Mouse (Mus musculus) CH12.LX (cell line): ENCODE measurements at regions not wholly inside any gene's neighbourhood (a gene's known extent, or its start where the extent isn't known, plus 50 kb on each side); places are given as distances from the start of the nearest gene placed in this dataset.

Experiments used
- DNase-seq: peaks from one replicate; pipeline ENCODE4 v3.0.0-alpha.2; 2013; ENCODE audit errors: extremely low read depth
- H3K27ac ChIP-seq: 2 replicates; pipeline ENCODE4 v1.5.1; 2012; ENCODE audit warnings: low read depth, mild to moderate bottlenecking, control low read depth, moderate library complexity; ENCODE audit not compliant: insufficient read depth
- H3K27me3 ChIP-seq: replicated peaks from 2 replicates; pipeline ENCODE3; 2012; ENCODE audit warnings: inconsistent platforms
- H3K36me3 ChIP-seq, 2 experiments: replicated peaks in 1 of 2; 2 replicates each; pipeline versions ENCODE3 to v1.6.1; 2012; ENCODE audit warnings: inconsistent platforms in 1 of 2, low read length in 1 of 2, mild to moderate bottlenecking in 1 of 2, mixed read lengths in 1 of 2, moderate library complexity in 1 of 2; ENCODE audit not compliant: control insufficient read depth in 1 of 2, insufficient read depth in 1 of 2
- H3K4me1 ChIP-seq, 2 experiments: 2 replicates each; pipeline ENCODE4 v1.6.1; 2012; ENCODE audit warnings: inconsistent platforms in 1 of 2, moderate library complexity in 1 of 2; ENCODE audit not compliant: insufficient read depth in 2 of 2, control insufficient read depth in 1 of 2
- H3K4me2 ChIP-seq: 2 replicates; pipeline ENCODE4 v1.6.1; 2012; ENCODE audit warnings: low read depth, mild to moderate bottlenecking, control low read depth; ENCODE audit not compliant: poor library complexity, insufficient read depth, severe bottlenecking
- H3K4me3 ChIP-seq, 3 experiments: fragments of 150-350 bp in 1 of 3; sonication (generic) in 1 of 3; replicated peaks in 1 of 3; 2 replicates each; pipeline versions ENCODE3 to v1.5.1; 2011 to 2012; ENCODE audit warnings: low read depth in 2 of 3, low read length in 2 of 3, mild to moderate bottlenecking in 2 of 3, moderate library complexity in 2 of 3, control low read depth in 1 of 3, improper control_type of control experiment in 1 of 3, inconsistent platforms in 1 of 3, mixed read lengths in 1 of 3; ENCODE audit not compliant: poor library complexity in 1 of 3
- H3K79me2 ChIP-seq: replicated peaks from 2 replicates; pipeline ENCODE4 v1.6.1; 2012; ENCODE audit warnings: mild to moderate bottlenecking, moderate library complexity; ENCODE audit not compliant: control insufficient read depth, poor library complexity, insufficient read depth, severe bottlenecking; ENCODE audit errors: extremely low read depth
- H3K9ac ChIP-seq: 2 replicates; pipeline ENCODE4 v1.6.1; 2012; ENCODE audit warnings: low read depth, mild to moderate bottlenecking, control low read depth, moderate library complexity; ENCODE audit not compliant: insufficient read depth
- H3K9me3 ChIP-seq: replicated peaks from 2 replicates; pipeline ENCODE3; 2012; ENCODE audit warnings: low read length, inconsistent platforms, mixed read lengths
- CHD1 ChIP-seq: IDR thresholded peaks from 2 replicates; pipeline ENCODE4 v1.6.1; 2012; ENCODE audit warnings: low read depth, low read length, improper control_type of control experiment, inconsistent platforms
- CHD2 ChIP-seq: IDR thresholded peaks from 2 replicates; pipeline ENCODE4 v1.6.1; 2011; ENCODE audit warnings: low read length, improper control_type of control experiment
- CTCF ChIP-seq, 2 experiments: IDR thresholded peaks in 1 of 2; conservative IDR thresholded peaks in 1 of 2; 2 replicates each; pipeline ENCODE4 v1.5.1; 2011 to 2012; ENCODE audit warnings: low read depth in 2 of 2, low read length in 2 of 2, improper control_type of control experiment in 1 of 2, inconsistent platforms in 1 of 2, mild to moderate bottlenecking in 1 of 2, moderate library complexity in 1 of 2
- EP300 ChIP-seq: IDR thresholded peaks from 2 replicates; pipeline ENCODE4 v1.6.1; 2011; ENCODE audit warnings: low read length, improper control_type of control experiment
- GABPA ChIP-seq: IDR thresholded peaks from 2 replicates; pipeline ENCODE4 v1.6.1; 2012; ENCODE audit warnings: low read depth, low read length, improper control_type of control experiment, inconsistent platforms; ENCODE audit not compliant: insufficient replicate concordance
- HCFC1 ChIP-seq: IDR thresholded peaks from 2 replicates; pipeline ENCODE4 v1.6.1; 2012; ENCODE audit warnings: low read depth, mild to moderate bottlenecking, inconsistent platforms, low read length, improper control_type of control experiment
- IRF4 ChIP-seq: IDR thresholded peaks from 2 replicates; pipeline ENCODE4 v1.6.1; 2014; ENCODE audit warnings: low read depth, mild to moderate bottlenecking, inconsistent platforms, low read length, improper control_type of control experiment
- JUN ChIP-seq: IDR thresholded peaks from 2 replicates; pipeline ENCODE4 v1.6.1; 2011; ENCODE audit warnings: low read depth, mild to moderate bottlenecking, low read length, improper control_type of control experiment, moderate library complexity; ENCODE audit not compliant: insufficient read depth
- JUND ChIP-seq: conservative IDR thresholded peaks from 2 replicates; pipeline ENCODE4 v1.6.1; 2011; ENCODE audit warnings: low read depth, low read length, improper control_type of control experiment
- KAT2A ChIP-seq: IDR thresholded peaks from 2 replicates; pipeline ENCODE4 v1.6.1; 2012; ENCODE audit warnings: low read length, improper control_type of control experiment, inconsistent platforms; ENCODE audit not compliant: insufficient replicate concordance
- MAFK ChIP-seq: IDR thresholded peaks from 2 replicates; pipeline ENCODE4 v1.6.1; 2011; ENCODE audit warnings: low read length, improper control_type of control experiment; ENCODE audit not compliant: insufficient replicate concordance
- MAX ChIP-seq: IDR thresholded peaks from 2 replicates; pipeline ENCODE4 v1.6.1; 2011; ENCODE audit warnings: low read length, improper control_type of control experiment
- MXI1 ChIP-seq: IDR thresholded peaks from 2 replicates; pipeline ENCODE4 v1.6.1; 2011; ENCODE audit warnings: mild to moderate bottlenecking, low read depth, low read length, improper control_type of control experiment
- POLR2AphosphoS2 ChIP-seq: IDR thresholded peaks from 2 replicates; pipeline ENCODE4 v1.6.1; 2011; ENCODE audit warnings: low read depth, low read length, improper control_type of control experiment
- RCOR1 ChIP-seq: conservative IDR thresholded peaks from 2 replicates; pipeline ENCODE4 v1.6.1; 2012; ENCODE audit warnings: low read depth, mild to moderate bottlenecking, inconsistent platforms, low read length, improper control_type of control experiment
- SMC3 ChIP-seq: IDR thresholded peaks from 2 replicates; pipeline ENCODE4 v1.6.1; 2011; ENCODE audit warnings: low read depth, low read length, improper control_type of control experiment
- TBP ChIP-seq: conservative IDR thresholded peaks from 2 replicates; pipeline ENCODE4 v1.6.1; 2011; ENCODE audit warnings: low read depth, low read length, improper control_type of control experiment
- UBTF ChIP-seq: IDR thresholded peaks from 2 replicates; pipeline ENCODE4 v1.6.1; 2012; ENCODE audit warnings: low read depth, mild to moderate bottlenecking, inconsistent platforms, low read length, improper control_type of control experiment, moderate library complexity
- ZC3H11A ChIP-seq: IDR thresholded peaks from 2 replicates; pipeline ENCODE4 v1.6.1; 2012; ENCODE audit warnings: low read depth, mild to moderate bottlenecking, inconsistent platforms, low read length, improper control_type of control experiment
- ZKSCAN1 ChIP-seq: IDR thresholded peaks from 2 replicates; pipeline ENCODE4 v1.6.1; 2012; ENCODE audit warnings: low read depth, inconsistent platforms, low read length, improper control_type of control experiment, borderline replicate concordance
- ZNF384 ChIP-seq: IDR thresholded peaks from 2 replicates; pipeline ENCODE4 v1.6.1; 2012; ENCODE audit warnings: low read depth, low read length, improper control_type of control experiment, inconsistent platforms
- dilution Hi-C: fragments of 300-500 bp; cut with MboI; formaldehyde crosslinking; loops from 2 replicates; pipeline ENCODE4 v1.14.3; 2020; ENCODE audit warnings: low sequenced_read_pairs; ENCODE audit not compliant: extremely low pct_unique_long_range_greater_than_20kb, extremely low pct_ligation_motif_present
- in situ Hi-C: fragments of 300-500 bp; cut with MboI; formaldehyde crosslinking; loops from 3 replicates; pipeline ENCODE4 v1.14.3; 2019; ENCODE audit warnings: low sequenced_read_pairs, low pct_ligation_motif_present, low pct_unique_long_range_greater_than_20kb, mixed read lengths

DNA sequence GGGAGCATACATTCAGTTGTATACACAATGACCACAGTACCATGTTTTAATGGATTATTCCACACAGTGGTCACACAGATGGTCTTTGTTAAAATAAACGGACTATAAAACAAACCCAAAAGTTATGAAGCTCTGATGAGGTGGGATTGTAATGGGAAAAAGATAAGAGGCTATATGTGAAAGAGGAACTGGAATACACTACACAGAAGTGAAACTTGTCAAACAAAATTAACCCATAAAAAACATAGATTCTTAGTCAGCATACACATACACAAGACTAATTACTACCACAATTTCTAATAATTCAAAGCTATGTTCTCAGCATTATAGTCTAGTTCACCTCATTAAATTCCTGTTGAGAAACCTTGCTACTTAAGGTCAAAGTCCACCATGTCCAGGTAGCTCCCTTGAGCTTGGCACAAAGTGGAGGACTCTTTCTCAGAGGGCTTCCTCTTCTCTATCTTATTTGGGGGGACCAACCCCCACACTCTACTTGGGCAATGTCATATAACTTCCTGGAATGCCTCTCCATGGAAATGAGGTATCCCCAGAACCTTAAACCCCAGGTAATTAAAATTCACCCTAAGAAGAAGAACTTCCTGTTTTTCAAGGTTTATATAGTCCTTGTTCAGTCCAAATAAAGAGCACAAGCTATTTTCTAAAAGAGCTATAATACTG, 269.2 kb upstream of the Thbs1 start:
- dilution Hi-C loops = no loop called here
- no peak overlapping the region for H3K27ac ChIP-seq
- H3K4me1 ChIP-seq = peaks cover 3 to 13% of the 10 kb centered on the region in 2 experiments; a peak in 3 of 4 replicates
- H3K9me3 ChIP-seq = no peaks in the 10 kb centered on the region
- peak; percentile 26 for DNase-seq
- in situ Hi-C loops = no loop called here
- H3K4me3 ChIP-seq = no peak overlapping the region
- no peaks in the 10 kb centered on the region for H3K79me2 ChIP-seq
- no peak overlapping the region for H3K9ac ChIP-seq
- no peaks in the 10 kb centered on the region for H3K36me3 ChIP-seq
- no peaks in the 10 kb centered on the region for H3K27me3 ChIP-seq
- TF ChIP-seq IRF4 (peak; percentile 88), GABPA (no peak), JUND (0 out of 2 replicates have a peak, but pooled peaks have one; percentile 26), EP300 (peak; percentile 95)
- TF ChIP-seq, all 38 proteins: peak for 3
- no peak overlapping the region for H3K4me2 ChIP-seq

DNA sequence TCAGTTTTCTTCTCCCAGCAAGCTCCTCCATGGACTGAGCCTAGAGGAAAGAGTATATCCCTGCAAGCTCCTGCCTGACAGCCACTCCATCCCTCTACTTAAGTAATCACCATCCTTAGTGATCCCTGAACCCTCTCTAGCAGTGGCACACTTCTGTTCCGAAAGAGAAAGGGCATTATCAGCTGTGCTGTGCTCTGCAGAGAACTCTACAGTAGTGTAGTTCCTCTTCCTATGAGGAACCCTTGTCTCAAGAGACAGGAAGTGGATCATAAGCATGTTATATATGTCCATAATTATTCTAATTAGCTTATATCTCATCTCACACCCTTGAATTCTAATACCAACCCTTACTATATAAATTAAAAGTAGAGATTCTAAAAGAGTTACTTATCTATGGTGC, 259.2 kb upstream of the Thbs1 start:
- peaks cover 0 to 8% of the 10 kb centered on the region in 2 experiments; a peak in 1 of 4 replicates for H3K4me1 ChIP-seq
- no peaks in the 10 kb centered on the region for H3K79me2 ChIP-seq
- no peak overlapping the region for H3K9ac ChIP-seq
- H3K4me2 ChIP-seq = no peak overlapping the region
- H3K27me3 ChIP-seq = no peaks in the 10 kb centered on the region
- dilution Hi-C loops = no loop called here
- no peak for DNase-seq
- no peak overlapping the region for H3K4me3 ChIP-seq
- TF ChIP-seq CHD2 (no peak), ZC3H11A (no peak), MAFK (no peak), MAX (no peak), TBP (no peak), HCFC1 (no peak), GABPA (no peak), RCOR1 (no peak), KAT2A (no peak), CTCF (conservative IDR thresholded peaks at IDR 0.05 in 1 of 2, IDR thresholded peaks at IDR 0.05 in 1 of 2; ENCODE audit: low read depth in 2 of 2, low read length in 2 of 2) (no peak), IRF4 (no peak), ZNF384 (no peak), CHD1 (no peak), POLR2AphosphoS2 (no peak), MXI1 (no peak), ZKSCAN1 (no peak), SMC3 (no peak), UBTF (no peak), JUN (no peak)
- no peaks in the 10 kb centered on the region for H3K9me3 ChIP-seq
- H3K36me3 ChIP-seq = no peaks in the 10 kb centered on the region
- H3K27ac ChIP-seq = no peak overlapping the region
- in situ Hi-C loops = no loop called here
